Mouse (Mus musculus): ENCODE results near the gene Macf1. TPM values are rescaled to one million over a fixed set of nuclear protein-coding genes. Genes with fewer than 3 reads are reported as not detected.
A peak's percentile ranks its signal among the peaks of the same experiment; 100 is the strongest.
"Not testable (repeated sequence)": the region's sequence is repeated elsewhere in the genome, so short reads cannot be mapped to it uniquely, and the experiment has no call there.

The Macf1 gene
- polyA plus RNA-seq, 1 experiment from 2014 or later, result 55.5 TPM

DNA sequence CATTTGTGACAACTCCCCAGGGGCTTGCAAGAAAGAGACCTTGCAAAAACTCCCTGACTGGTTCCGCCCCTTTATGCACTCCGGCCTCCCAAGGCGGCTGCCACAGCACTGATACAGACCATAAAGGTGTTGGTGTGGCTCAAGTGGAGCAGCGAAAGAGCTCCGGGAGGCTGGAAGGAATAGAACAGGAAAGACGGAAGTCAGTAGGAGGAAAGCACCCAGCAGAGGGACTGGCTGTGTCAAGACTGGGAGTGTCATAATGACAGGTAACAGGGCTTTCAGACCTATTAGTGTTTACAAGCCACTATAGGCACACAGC lies 340.7 kb downstream of the Macf1 start:
- Histone ChIP-seq H3K27ac (no peak overlapping the region), H3K4me1 (peaks cover 14% of the 10 kb centered on the region), H3K4me3 (peak overlapping the region; percentile 61), H3K9me3 (replicated peaks) (no peaks in the 10 kb centered on the region), H3K27me3 (ENCODE audit: low read depth, poor library complexity, severe bottlenecking) (peaks cover 62% of the 10 kb centered on the region), H3K36me3 (peaks cover 6% of the 10 kb centered on the region)
- DNase-seq (ENCODE audit: low spot score), result no peak
- 7% methylated on average over 6 of the region's 6 CpGs for WGBS

DNA sequence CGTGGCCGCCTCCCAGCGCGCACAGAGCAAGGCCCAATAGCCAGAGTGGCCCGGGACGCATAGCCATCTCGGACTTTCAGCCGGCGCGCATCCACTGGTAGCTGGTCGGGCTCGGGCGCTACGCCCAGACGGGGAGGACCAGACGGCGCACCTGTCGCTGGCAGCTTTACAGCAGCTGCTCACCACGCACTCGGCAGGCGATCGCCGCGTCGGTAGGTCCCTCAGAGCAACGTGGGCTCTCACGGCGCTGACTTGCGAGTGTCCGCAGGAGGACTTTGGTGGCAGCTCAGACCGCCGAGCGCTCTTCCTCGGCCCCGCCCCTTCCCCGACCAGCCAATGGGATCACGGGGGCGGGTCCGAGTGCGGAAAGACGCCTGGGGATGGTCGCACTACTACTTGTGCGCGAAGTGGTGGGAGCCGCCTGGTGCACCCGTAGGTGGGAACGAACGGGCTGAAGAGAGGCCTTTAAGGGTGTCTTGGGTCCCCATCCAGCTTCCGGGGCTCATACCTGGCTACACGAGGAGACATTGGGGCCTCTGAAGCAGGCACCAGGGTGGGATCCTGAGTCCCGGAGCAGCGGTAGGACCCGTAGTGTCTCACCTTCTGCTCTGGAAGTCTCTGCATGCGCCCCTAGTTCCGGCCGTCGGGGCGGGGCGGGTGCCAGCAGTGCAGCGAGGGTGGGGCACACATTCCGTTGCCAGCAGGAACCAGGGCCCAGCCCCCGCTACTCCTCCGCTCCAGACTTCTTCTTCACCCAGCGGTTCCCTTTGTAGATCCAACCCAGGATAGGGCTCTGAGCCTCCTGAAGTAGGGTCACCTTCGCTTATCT lies 341.3 kb downstream of the Macf1 start, which contains the start of gene Bmp8a:
Gene Bmp8a, minus strand, starts transcription at position 611 of the 829 bp plus-strand sequence.
- peaks cover 14% of the 10 kb centered on the region for H3K4me1 ChIP-seq
- H3K4me3 ChIP-seq, result peak within 1 kb of the TSS; percentile 61
- no peaks in the 10 kb centered on the region for H3K9me3 ChIP-seq (replicated peaks)
- H3K27ac ChIP-seq, result no peak within 1 kb of the TSS
- DNase-seq (ENCODE audit: low spot score), result peak; percentile 87
- under 1% methylated on average over 65 of the region's 65 CpGs for WGBS
- H3K36me3 ChIP-seq, result peaks cover 3% of the 10 kb centered on the region; the same call in 1 of the 2 replicates
- H3K27me3 ChIP-seq (ENCODE audit: low read depth, poor library complexity, severe bottlenecking), result peaks cover 62% of the 10 kb centered on the region

- Histone ChIP-seq H3K27me3 (ENCODE audit: low read depth, poor library complexity, severe bottlenecking) (peaks cover 62% of the 10 kb centered on the region), H3K36me3 (no peaks in the 10 kb centered on the region), H3K9me3 (replicated peaks) (no peaks in the 10 kb centered on the region), H3K4me3 (peak overlapping the region; percentile 61), H3K4me1 (peaks cover 14% of the 10 kb centered on the region), H3K27ac (no peak overlapping the region)
- no peak for DNase-seq (ENCODE audit: low spot score)
- 3% methylated on average over 43 of the region's 43 CpGs for WGBS
Observed at GRCm38 (mm10) chr4:123342091-123342641, 342.0 kb downstream of the Macf1 start.

- 63% methylated on average over 5 of the region's 5 CpGs for WGBS
Observed at GRCm38 (mm10) chr4:123340232-123340631, 343.9 kb downstream of the Macf1 start.

GRCm38 (mm10) chr4:123337693-123338092 lies 346.5 kb downstream of the Macf1 start:
- 90% methylated on average over 4 of the region's 4 CpGs for WGBS
- H3K36me3 ChIP-seq, result no peaks in the 10 kb centered on the region
- H3K9me3 ChIP-seq (replicated peaks), result no peaks in the 10 kb centered on the region
- H3K4me3 ChIP-seq, result no peak overlapping the region
- no peak overlapping the region for H3K27ac ChIP-seq
- no peak for DNase-seq (ENCODE audit: low spot score)
- peaks cover 13% of the 10 kb centered on the region for H3K4me1 ChIP-seq
- peaks cover 40% of the 10 kb centered on the region for H3K27me3 ChIP-seq (ENCODE audit: low read depth, poor library complexity, severe bottlenecking)

More at GRCm38 (mm10) chr4:123340232-123340631, 343.9 kb downstream of the Macf1 start:
- Histone ChIP-seq H3K4me3 (no peak overlapping the region), H3K4me1 (peaks cover 20% of the 10 kb centered on the region), H3K27me3 (ENCODE audit: low read depth, poor library complexity, severe bottlenecking) (peaks cover 62% of the 10 kb centered on the region), H3K36me3 (no peaks in the 10 kb centered on the region), H3K9me3 (replicated peaks) (no peaks in the 10 kb centered on the region), H3K27ac (no peak overlapping the region)
- DNase-seq (ENCODE audit: low spot score), result no peak

GRCm38 (mm10) chr4:123335796-123336585 lies 348.2 kb downstream of the Macf1 start:
- Histone ChIP-seq H3K27ac (no peak overlapping the region), H3K4me1 (peaks cover 7% of the 10 kb centered on the region; the same call in 1 of the 2 replicates), H3K27me3 (ENCODE audit: low read depth, poor library complexity, severe bottlenecking) (peaks cover 23% of the 10 kb centered on the region), H3K36me3 (no peaks in the 10 kb centered on the region), H3K9me3 (replicated peaks) (no peaks in the 10 kb centered on the region), H3K4me3 (no peak overlapping the region)
- DNase-seq (ENCODE audit: low spot score), result no peak
- 65% methylated on average over 14 of the region's 14 CpGs for WGBS

- not testable (repeated sequence) for DNase-seq (ENCODE audit: low spot score); H3K4me1 ChIP-seq; H3K4me3 ChIP-seq; H3K9me3 ChIP-seq (replicated peaks); H3K27ac ChIP-seq; H3K36me3 ChIP-seq
- WGBS, result 80% methylated on average over 10 of the region's 10 CpGs
- peaks cover 16% of the 10 kb centered on the region for H3K27me3 ChIP-seq (ENCODE audit: low read depth, poor library complexity, severe bottlenecking)
Observed at GRCm38 (mm10) chr4:123335244-123335643, 348.9 kb downstream of the Macf1 start.

DNA sequence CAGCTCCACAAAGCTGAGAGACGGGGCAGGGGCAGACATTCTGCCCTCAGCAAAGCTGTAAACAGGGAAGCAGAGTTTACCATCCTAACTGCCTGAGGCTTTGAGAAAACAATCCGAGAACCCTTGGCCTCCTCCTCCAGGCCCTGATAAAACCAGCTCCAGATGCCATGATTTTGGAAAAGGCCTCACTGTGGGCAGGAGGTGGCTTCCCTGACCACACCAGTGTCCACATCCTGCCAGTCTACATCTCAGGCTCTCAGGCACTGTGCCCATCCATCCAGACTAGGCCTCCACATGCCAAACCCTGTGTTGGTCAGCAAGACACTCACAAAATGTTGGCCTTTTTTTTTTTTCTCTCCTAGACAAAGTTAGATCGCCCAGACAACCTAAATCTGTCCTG lies 350.0 kb downstream of the Macf1 start:
- Histone ChIP-seq H3K36me3 (no peaks in the 10 kb centered on the region), H3K4me1 (peaks cover 7% of the 10 kb centered on the region; the same call in 1 of the 2 replicates), H3K27me3 (ENCODE audit: low read depth, poor library complexity, severe bottlenecking) (peaks cover 6% of the 10 kb centered on the region; the same call in 1 of the 2 replicates), H3K4me3 (no peak overlapping the region), H3K27ac (no peak overlapping the region), H3K9me3 (replicated peaks) (no peaks in the 10 kb centered on the region)
- WGBS, result 55% methylated on average over 3 of the region's 3 CpGs
- no peak for DNase-seq (ENCODE audit: low spot score)

- H3K27me3 ChIP-seq (ENCODE audit: low read depth, poor library complexity, severe bottlenecking), result no peaks in the 10 kb centered on the region
- no peak overlapping the region for H3K4me3 ChIP-seq
- no peak for DNase-seq (ENCODE audit: low spot score)
- 93% methylated on average over 4 of the region's 4 CpGs for WGBS
- no peaks in the 10 kb centered on the region for H3K36me3 ChIP-seq
- no peak overlapping the region for H3K27ac ChIP-seq
- no peaks in the 10 kb centered on the region for H3K9me3 ChIP-seq (replicated peaks)
- H3K4me1 ChIP-seq, result peaks cover 7% of the 10 kb centered on the region
Observed at GRCm38 (mm10) chr4:123333151-123333550, 351.0 kb downstream of the Macf1 start.

GRCm38 (mm10) chr4:123331961-123332360 lies 352.2 kb downstream of the Macf1 start:
- not testable (repeated sequence) for H3K36me3 ChIP-seq; H3K27me3 ChIP-seq (ENCODE audit: low read depth, poor library complexity, severe bottlenecking); H3K4me1 ChIP-seq; H3K9me3 ChIP-seq (replicated peaks); DNase-seq (ENCODE audit: low spot score); H3K27ac ChIP-seq; H3K4me3 ChIP-seq
- WGBS, result 60% methylated on average over 1 of the region's 1 CpGs

GRCm38 (mm10) chr4:123331326-123331725 lies 352.8 kb downstream of the Macf1 start:
- no peak overlapping the region for H3K27ac ChIP-seq
- WGBS, result 64% methylated on average over 5 of the region's 5 CpGs
- H3K4me3 ChIP-seq, result no peak overlapping the region
- H3K9me3 ChIP-seq (replicated peaks), result no peaks in the 10 kb centered on the region
- H3K36me3 ChIP-seq, result no peaks in the 10 kb centered on the region
- peaks cover 7% of the 10 kb centered on the region for H3K4me1 ChIP-seq
- peaks cover 5% of the 10 kb centered on the region; the same call in 1 of the 2 replicates for H3K27me3 ChIP-seq (ENCODE audit: low read depth, poor library complexity, severe bottlenecking)
- DNase-seq (ENCODE audit: low spot score), result no peak

- Histone ChIP-seq H3K4me3 (no peak overlapping the region), H3K36me3 (no peaks in the 10 kb centered on the region), H3K4me1 (no peaks in the 10 kb centered on the region; the same call in 1 of the 2 replicates), H3K27ac (no peak overlapping the region), H3K9me3 (replicated peaks) (no peaks in the 10 kb centered on the region), H3K27me3 (ENCODE audit: low read depth, poor library complexity, severe bottlenecking) (peaks cover 20% of the 10 kb centered on the region)
- DNase-seq (ENCODE audit: low spot score), result no peak
- WGBS, result 77% methylated on average over 6 of the region's 6 CpGs
Observed at GRCm38 (mm10) chr4:123328946-123329345, 355.2 kb downstream of the Macf1 start.

DNA sequence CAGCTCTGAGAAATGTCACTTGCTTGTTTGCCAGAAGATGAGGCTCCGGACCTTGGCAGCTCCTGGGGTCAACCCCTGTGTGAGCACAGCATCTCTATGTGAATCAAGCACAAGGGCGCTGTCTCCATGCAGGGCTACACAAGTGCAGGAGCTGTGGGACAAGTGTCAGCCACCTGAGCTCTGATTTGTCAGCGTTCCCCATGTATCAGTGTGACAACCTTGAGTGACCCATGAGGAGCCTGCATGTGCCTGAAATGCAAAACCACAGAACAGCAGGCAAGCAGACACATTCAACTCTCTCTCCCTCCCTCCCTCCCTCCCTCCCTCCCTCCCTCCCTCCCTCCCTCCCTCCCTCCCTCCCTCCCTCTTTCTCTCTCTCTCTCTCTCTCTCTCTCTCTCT lies 356.5 kb downstream of the Macf1 start:
- 54% methylated on average over 3 of the region's 3 CpGs for WGBS
- Histone ChIP-seq H3K4me3 (no peak overlapping the region), H3K9me3 (replicated peaks) (no peaks in the 10 kb centered on the region), H3K27ac (no peak overlapping the region), H3K4me1 (peaks cover 9% of the 10 kb centered on the region), H3K36me3 (no peaks in the 10 kb centered on the region), H3K27me3 (ENCODE audit: low read depth, poor library complexity, severe bottlenecking) (peaks cover 33% of the 10 kb centered on the region)
- no peak for DNase-seq (ENCODE audit: low spot score)

Data from limb, embryonic 10.5 days (tissue).